Mouse (Mus musculus) left cerebral cortex, postnatal 10 days (tissue): ENCODE measurements at regions not wholly inside any gene's neighbourhood (a gene's known extent, or its start where the extent isn't known, plus 50 kb on each side); places are given as distances from the start of the nearest gene placed in this dataset.
A peak's percentile ranks its signal among the peaks of the same experiment; 100 is the strongest.
"Not testable (repeated sequence)": the region's sequence is repeated elsewhere in the genome, so short reads cannot be mapped to it uniquely, and the experiment has no call there.

Experiments
- DNase-seq, 2 experiments: peaks; one replicate each; pipeline ENCODE4 v3.0.0; 2021 to 2022; ENCODE audit warnings: low spot score in 2 of 2, mixed read lengths in 1 of 2; ENCODE audit errors: extremely low spot score in 1 of 2
- intact Hi-C: fragments of 180-260 bp; cut with DNase I; formaldehyde crosslinking; loops from one replicate; pipeline ENCODE4 v1.15.1; 2025

- intact Hi-C loops = no loop called here
- DNase-seq = no peak
Measured at GRCm38 (mm10) chr10:96395017-96395416, 221.8 kb upstream of the Btg1 start.

GRCm38 (mm10) chr10:96397931-96398561 lies 218.8 kb upstream of the Btg1 start:
- DNase-seq = peak in 1 of 2 experiments; percentile 36
- intact Hi-C loops = no loop called here

- intact Hi-C loops = no loop called here
- no peak for DNase-seq
Measured at GRCm38 (mm10) chr10:96398562-96399288, 218.1 kb upstream of the Btg1 start.

DNA sequence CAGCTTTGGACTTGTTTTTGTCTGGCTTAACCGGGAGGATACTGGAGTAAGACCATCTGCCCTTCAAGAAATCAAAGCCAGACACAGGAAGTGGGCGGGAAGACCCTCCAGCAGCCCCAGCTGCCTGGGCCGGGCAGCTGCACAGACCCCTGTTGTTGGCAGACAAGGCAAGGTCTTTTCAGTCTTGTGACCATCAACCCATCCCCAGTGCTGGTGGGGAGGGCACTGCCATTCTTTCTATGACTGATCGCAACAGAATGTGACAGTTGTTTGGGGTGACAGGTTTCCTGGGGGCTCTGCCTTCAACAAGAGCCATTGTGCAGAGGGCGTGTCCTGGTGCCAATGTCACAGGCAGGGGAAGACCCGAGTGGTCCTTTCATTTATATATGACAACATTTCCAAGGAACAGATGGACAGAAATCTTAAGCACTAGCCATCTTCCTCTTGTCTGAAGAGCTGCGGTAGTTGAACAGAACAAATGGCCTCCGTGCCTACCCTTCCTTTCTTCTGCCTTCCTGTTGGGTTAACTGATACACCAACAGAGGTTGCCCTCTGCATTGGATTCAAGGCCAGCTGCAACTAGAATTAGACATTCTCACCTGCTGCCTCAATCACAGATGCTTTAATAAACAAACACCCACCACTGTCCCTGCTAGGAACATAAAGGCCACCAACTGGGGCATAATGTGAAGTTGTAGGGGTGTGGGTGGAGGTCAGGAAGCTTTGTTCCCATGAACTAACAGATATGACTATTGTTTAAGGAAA lies 217.0 kb upstream of the Btg1 start:
- intact Hi-C loops = no loop called here

DNA sequence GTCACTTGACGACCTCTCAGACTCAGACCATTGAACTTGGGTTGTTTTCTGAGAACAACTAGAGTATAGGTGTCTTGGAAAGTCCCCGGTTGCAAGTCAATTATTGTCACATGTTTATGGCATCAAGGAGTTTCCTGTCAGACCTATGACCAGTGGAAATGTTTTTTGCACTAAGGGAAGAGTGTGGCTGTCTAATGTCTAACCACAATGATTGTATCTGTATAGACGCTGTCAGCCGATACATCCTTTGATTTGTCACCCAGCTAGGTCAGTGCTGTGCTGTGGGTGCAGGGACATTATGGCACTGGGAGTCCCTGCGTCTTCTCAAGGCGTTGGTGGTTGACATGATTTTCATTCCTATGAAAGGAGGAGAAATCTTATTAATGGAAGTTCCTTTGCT lies 216.0 kb upstream of the Btg1 start:
- intact Hi-C loops = no loop called here

More for the DNA sequence above, 217.0 kb upstream of the Btg1 start:
- DNase-seq = peak in 1 of 2 experiments; percentile 36

GRCm38 (mm10) chr10:96406306-96406705 lies 210.5 kb upstream of the Btg1 start:
- intact Hi-C loops = no loop called here
- no peak for DNase-seq

More for the DNA sequence above, 216.0 kb upstream of the Btg1 start:
- DNase-seq = no peak

- intact Hi-C loops = no loop called here
- DNase-seq = no peak
Measured at GRCm38 (mm10) chr10:96407846-96408245, 209.0 kb upstream of the Btg1 start.

- no peak for DNase-seq
- intact Hi-C loops = no loop called here
Measured at GRCm38 (mm10) chr10:96408250-96408649, 208.6 kb upstream of the Btg1 start.

DNA sequence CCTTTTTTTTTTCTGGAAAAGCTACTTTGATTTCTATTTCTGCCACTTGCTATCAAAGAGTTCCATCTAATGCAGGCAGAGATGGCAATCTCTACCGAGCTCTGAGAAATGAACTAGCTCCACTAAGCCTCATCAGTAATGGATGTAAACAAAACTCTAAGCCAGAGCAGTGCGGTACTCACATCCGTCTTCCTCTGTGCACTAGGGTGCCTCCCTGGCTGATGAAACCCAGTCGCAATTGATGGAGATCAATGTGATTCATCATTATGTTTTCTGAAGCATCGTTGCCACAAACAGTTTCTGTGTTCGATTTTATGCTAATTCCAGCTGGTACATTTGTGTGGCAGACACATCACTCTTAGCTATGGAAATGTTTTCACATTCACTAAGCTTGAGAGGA lies 206.8 kb upstream of the Btg1 start:
- DNase-seq = no peak
- intact Hi-C loops = no loop called here

DNA sequence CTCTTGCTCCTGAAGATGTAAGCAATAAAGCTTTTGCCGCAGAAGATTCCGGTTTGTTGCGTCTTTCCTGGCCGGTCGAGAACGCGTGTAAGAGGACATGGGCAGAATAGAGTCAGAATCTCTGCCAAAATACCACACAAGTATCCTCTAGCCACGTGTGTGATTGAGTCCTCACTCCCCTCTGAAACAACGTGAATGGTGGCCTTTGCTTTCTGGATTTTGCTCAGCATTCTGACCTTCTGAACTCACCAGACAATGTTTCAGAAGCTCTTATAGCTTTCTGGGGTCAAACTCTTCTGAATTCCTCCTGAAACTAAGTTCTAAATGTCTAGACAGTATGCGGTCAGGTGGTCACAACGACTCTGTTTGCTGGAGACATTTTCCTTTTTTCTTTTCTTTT lies 202.0 kb upstream of the Btg1 start:
- intact Hi-C loops = no loop called here
- no peak for DNase-seq

DNA sequence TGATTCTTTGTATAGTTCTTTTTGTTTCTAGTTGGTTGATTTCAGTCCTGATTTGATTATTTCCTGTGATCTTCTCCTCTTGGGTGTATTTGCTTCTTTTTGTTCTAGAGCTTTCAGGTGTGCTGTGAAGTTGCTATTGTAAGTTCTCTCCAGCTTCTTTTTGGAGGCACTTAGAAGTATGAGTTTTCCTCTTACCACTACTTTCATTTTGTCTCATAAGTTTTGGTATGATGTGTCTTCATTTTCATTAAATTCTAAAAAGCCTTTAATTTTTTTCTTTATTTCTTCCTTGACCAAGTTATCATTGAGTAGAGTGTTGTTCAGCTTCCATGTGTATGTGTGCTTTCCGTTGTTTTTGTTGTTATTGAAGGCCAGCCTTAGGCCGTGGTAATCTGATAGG lies 195.3 kb upstream of the Btg1 start:
- DNase-seq, intact Hi-C loops: not testable (repeated sequence)

DNA sequence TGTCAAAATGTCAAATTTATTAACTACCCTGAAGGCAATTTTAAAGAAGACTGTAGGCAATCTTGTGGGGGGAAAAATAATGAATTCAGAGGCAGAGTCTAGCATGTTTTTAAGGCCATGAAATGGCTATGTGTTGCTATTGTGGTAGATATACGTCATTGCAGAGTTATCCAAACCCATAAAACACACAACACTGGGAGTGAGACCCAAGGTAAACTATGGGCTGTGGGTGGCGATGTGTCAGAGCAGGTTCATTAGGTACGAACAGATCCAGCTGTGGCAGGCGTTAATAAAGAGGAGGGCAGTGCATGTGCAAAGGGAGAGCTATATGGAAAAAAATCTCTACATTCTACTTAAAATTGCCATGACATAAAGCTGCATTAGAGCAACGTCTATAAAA lies 189.4 kb upstream of the Btg1 start:
- intact Hi-C loops = no loop called here
- DNase-seq = no peak

GRCm38 (mm10) chr10:96430142-96430541 lies 186.7 kb upstream of the Btg1 start:
- intact Hi-C loops = no loop called here
- DNase-seq = no peak

GRCm38 (mm10) chr10:96435109-96435508 lies 181.7 kb upstream of the Btg1 start:
- no peak for DNase-seq
- intact Hi-C loops = no loop called here

DNA sequence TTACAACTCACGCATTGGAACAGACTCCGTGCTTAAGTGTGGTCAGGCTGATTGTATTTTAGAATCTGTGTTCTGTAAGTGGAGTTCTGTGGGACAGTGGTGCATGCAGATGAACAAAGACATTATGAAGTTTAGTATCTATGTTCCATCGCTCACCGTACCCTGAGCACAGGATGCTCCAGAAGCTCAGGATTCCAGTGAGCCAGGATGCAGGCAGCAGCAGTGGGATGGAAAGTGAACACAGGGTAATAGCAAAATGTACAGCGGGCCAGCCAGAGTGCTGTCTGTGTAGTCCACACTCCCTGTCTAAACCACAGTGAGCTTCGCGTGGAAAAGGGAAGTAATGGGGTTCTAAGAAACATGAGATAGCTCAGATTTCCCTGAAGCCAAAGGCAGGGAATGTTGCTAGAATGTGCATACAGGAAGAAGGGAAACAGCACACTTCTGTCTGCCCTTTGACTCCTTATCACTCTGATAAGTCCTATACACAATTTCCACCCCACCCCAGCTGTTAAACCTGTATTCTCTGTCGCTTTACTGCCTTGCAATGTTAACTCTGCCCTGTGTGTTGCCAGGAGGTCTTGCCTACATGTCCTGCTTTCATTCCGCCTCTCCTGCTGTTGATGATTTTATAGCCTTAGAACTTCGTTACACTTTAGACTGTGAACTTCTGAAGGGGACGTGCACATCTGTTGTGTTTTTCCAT lies 178.3 kb upstream of the Btg1 start:
- intact Hi-C loops = no loop called here
- no peak for DNase-seq

- no peak for DNase-seq
- intact Hi-C loops = no loop called here
Measured at GRCm38 (mm10) chr10:96442165-96442564, 174.6 kb upstream of the Btg1 start.

DNA sequence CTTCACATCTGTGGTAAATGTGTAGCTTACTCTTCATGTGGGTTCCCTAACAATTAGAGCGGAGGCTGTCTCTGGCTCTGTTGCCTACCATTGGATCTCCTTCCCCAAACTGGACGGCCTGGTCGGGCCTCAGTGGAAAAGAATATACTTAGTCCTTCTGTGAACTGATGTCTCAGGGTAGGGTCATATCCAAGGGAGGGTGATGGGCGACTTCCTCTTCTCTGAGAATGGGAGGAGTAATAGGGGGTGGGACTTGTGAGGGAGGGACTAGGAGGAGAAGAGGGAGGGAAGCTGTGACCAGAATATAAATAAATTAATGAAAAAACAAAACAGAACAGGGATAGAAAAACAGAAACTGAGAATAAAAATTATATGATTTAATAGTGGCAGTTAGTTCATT lies 166.5 kb upstream of the Btg1 start:
- intact Hi-C loops = no loop called here
- no peak for DNase-seq

DNA sequence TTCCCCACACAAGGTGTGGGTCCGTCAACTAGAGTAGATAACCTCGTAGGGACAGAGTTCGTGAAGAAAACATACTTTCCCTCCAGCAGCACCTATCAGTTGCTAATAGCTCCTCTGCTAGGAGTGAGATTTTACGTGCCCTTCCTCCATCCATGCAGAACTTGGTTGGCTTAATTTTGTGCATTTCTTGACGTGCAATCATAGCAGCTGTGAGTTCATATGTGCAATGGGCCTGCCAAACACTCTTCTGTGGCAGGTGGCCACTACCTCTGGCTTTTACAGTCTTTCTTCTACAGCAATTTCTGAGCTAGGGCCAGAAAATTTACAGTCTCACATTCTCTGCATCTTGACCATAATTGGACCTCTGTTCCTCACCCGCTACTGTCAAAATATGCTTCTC lies 161.9 kb upstream of the Btg1 start:
- intact Hi-C loops = no loop called here
- no peak for DNase-seq

GRCm38 (mm10) chr10:96458551-96458950 lies 158.3 kb upstream of the Btg1 start:
- no peak for DNase-seq
- intact Hi-C loops = no loop called here
